Mouse (Mus musculus): Measurements from ENCODE around the gene Nxn.

- TF ChIP-seq EP300 (IDR thresholded peaks at IDR 0.05; ENCODE audit: insufficient read depth, low read depth, low read length) = no peak
- peak; percentile 90 for TF ChIP-seq CTCF (IDR thresholded peaks at IDR 0.05; ENCODE audit: low read depth, low read length)
- TF ChIP-seq POLR2A (IDR thresholded peaks at IDR 0.05; ENCODE audit: insufficient read depth, low read length) = no peak
These were observed 145.6 kb downstream of the Nxn start for GRCm38 (mm10) chr11:76253145-76253917.

All from ES-Bruce4 (cell line).